Mouse (Mus musculus): ENCODE data around the gene Cdh24. TPM values are rescaled to one million over a fixed set of nuclear protein-coding genes. Genes with fewer than 3 reads are reported as not detected.
A peak's percentile ranks its signal among the peaks of the same experiment; 100 is the strongest.
"Not testable (repeated sequence)": the region's sequence is repeated elsewhere in the genome, so short reads cannot be mapped to it uniquely, and the experiment has no call there.

Cdh24 gene
- polyA plus RNA-seq, 1 experiment from 2014 or later, result 3.1 TPM

DNA sequence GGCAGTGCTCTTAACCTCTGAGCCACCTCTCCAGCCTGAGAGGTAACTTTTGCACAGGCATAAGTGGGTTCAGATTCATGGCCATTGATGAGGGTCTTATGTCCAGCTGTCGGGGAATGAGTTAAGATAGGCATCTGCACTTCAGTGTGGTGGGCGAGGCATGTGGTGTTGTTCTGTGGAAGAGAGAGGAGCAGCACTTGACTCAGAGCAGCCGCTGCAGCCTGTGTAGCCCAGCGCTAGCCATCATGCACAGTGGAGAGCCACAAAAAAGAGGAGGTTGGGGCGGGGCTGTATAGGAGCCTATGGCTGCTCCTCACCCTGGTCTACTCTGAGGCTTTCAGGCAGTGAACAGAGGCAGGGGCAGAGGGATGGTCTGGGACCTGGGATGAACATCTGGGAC, 13.1 kb downstream of the Cdh24 start:
- H3K27me3 ChIP-seq (replicated peaks), result no peaks in the 10 kb centered on the region
- no peak overlapping the region for H3K27ac ChIP-seq (ENCODE audit: poor library complexity, severe bottlenecking)
- H3K4me3 ChIP-seq, result no peak overlapping the region
- H3K4me1 ChIP-seq (replicated peaks), result no peaks in the 10 kb centered on the region
- H3K9ac ChIP-seq, result no peak overlapping the region
- H3K4me2 ChIP-seq, result no peak overlapping the region
- no peaks in the 10 kb centered on the region for H3K9me3 ChIP-seq (replicated peaks)
- peaks cover 27% of the 10 kb centered on the region for H3K36me3 ChIP-seq
- ATAC-seq (ENCODE audit: insufficient number of reproducible peaks, low FRiP score), result no peak; the same call in 1 of the 2 replicates
- whole genome bisulfite sequencing, result 68% methylated on average over 5 of the region's 5 CpGs

DNA sequence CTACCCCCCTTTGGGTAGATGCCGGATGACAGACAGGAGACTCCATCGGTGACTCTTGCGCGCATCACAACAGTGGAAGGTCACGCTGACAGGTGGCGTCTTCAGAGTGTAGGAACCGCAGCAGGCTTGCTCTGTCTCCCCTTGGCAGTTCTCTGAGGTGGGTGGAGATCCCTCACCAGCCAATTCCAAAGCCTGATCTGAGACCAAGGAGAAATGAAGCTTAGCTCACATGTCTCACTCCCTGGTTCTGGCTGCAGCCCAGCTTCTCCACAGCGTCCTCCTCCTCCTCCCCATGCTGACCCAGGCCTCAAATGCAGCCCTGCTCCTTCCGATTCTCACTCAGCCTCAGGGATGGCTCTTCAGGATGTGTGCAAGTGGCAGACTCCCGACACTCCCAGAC, 16.2 kb downstream of the Cdh24 start:
- H3K4me1 ChIP-seq (replicated peaks), result no peaks in the 10 kb centered on the region
- no peak overlapping the region for H3K9ac ChIP-seq
- H3K36me3 ChIP-seq, result no peaks in the 10 kb centered on the region
- no peaks in the 10 kb centered on the region for H3K27me3 ChIP-seq (replicated peaks)
- H3K9me3 ChIP-seq (replicated peaks), result no peaks in the 10 kb centered on the region
- H3K4me2 ChIP-seq, result no peak overlapping the region
- no peak overlapping the region for H3K4me3 ChIP-seq
- H3K27ac ChIP-seq (ENCODE audit: poor library complexity, severe bottlenecking), result no peak overlapping the region
- ATAC-seq (ENCODE audit: insufficient number of reproducible peaks, low FRiP score), result no peak
- WGBS, result 67% methylated on average over 10 of the region's 10 CpGs

DNA sequence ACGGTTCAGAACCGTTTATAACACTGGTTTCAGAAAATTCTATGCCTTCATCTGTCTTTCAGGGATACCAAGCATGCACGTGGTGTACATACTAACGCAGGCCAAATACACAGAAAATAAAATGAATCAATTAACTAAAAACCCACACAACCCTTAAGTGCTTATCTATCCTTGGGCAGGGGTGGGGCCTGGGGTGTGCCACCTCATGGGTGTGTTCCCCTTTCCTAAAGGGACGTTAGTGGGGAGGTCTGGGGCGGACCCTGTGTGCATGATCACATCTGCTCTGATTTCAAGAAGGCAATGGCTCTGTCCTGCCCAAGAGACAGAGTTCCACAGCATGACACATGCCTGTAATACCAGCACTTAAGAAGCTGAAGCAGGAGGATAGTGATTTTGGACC, 17.8 kb downstream of the Cdh24 start:
- Histone ChIP-seq H3K36me3 (no peaks in the 10 kb centered on the region), H3K9me3 (replicated peaks) (no peaks in the 10 kb centered on the region), H3K9ac (no peak overlapping the region), H3K27me3 (replicated peaks) (no peaks in the 10 kb centered on the region), H3K4me1 (replicated peaks) (no peaks in the 10 kb centered on the region), H3K27ac (ENCODE audit: poor library complexity, severe bottlenecking) (no peak overlapping the region), H3K4me3 (no peak overlapping the region), H3K4me2 (no peak overlapping the region)
- no peak for ATAC-seq (ENCODE audit: insufficient number of reproducible peaks, low FRiP score)
- WGBS, result 79% methylated on average over 6 of the region's 6 CpGs

DNA sequence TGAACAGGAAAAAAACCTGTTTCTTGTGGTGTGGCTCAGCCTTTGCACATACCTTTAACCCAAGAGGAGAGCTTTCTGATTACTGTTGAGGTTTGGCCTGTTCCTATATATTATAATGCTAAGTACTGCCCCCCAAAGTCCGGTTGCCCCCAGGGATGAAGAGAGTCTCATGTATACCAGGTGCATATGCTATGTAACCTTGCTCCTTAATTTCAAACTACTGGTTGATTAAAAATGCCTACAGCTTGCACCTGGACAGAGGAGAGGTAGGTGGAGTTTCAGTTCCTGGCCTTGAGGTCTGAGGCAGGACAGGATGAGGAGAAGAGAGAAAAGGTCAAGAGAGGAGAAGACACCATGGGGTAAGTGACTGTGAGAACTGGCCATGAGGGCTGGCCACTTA, 20.0 kb downstream of the Cdh24 start, which contains the start of gene Psmb11:
TSS of gene Psmb11 (plus strand) at position 301 of the 400 bp plus-strand sequence.
- H3K27me3 ChIP-seq (replicated peaks), result no peaks in the 10 kb centered on the region
- ATAC-seq (ENCODE audit: insufficient number of reproducible peaks, low FRiP score), result no peak
- WGBS, result 88% methylated on average over 1 of the region's 1 CpGs

DNA sequence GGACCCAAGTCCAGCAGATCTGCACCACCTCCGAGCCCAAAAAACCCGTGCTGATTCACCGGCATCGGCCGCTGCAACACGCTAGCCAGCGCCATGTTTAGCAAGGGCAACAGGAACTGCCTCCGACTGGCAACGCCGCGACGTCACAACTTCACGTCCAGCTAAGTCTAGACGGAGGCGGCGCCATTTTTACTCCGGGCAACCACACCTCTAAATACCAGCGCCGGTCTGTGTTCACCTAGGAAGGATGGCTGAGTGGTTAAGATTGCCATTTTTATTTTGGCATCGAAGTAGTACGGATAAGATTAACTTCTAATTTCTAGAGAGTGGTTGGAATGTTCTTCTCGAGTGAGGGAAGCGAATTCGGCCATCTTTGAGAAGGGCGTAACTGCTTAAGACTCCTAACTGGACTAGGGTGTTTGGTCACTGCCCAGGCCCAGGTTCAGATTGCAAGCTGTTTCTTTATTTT, 23.2 kb downstream of the Cdh24 start, which contains the start of gene Psmb5:
TSS of gene Psmb5 (minus strand) at position 126 of the 469 bp plus-strand sequence.
- peaks cover 12% of the 10 kb centered on the region for H3K4me1 ChIP-seq (replicated peaks)
- H3K36me3 ChIP-seq, result peaks cover 31% of the 10 kb centered on the region
- H3K27me3 ChIP-seq (replicated peaks), result no peaks in the 10 kb centered on the region
- H3K4me2 ChIP-seq, result peak within 1 kb of the TSS; percentile 85
- peak within 1 kb of the TSS; percentile 94 for H3K9ac ChIP-seq
- WGBS, result under 1% methylated on average over 25 of the region's 25 CpGs
- peak within 1 kb of the TSS; percentile 65; the same call in 1 of the 2 replicates for H3K27ac ChIP-seq (ENCODE audit: poor library complexity, severe bottlenecking)
- ATAC-seq (ENCODE audit: insufficient number of reproducible peaks, low FRiP score), result peak; percentile 87
- H3K4me3 ChIP-seq, result peak within 1 kb of the TSS; percentile 72
- H3K9me3 ChIP-seq (replicated peaks), result no peaks in the 10 kb centered on the region

More for the DNA sequence above, 20.0 kb downstream of the Cdh24 start, which contains the start of gene Psmb11:
- no peaks in the 10 kb centered on the region for H3K9me3 ChIP-seq (replicated peaks)
- H3K4me3 ChIP-seq, result no peak within 1 kb of the TSS
- H3K36me3 ChIP-seq, result peaks cover 5% of the 10 kb centered on the region
- no peak within 1 kb of the TSS for H3K27ac ChIP-seq (ENCODE audit: poor library complexity, severe bottlenecking)
- H3K4me2 ChIP-seq, result no peak within 1 kb of the TSS
- H3K4me1 ChIP-seq (replicated peaks), result peaks cover 12% of the 10 kb centered on the region
- no peak within 1 kb of the TSS for H3K9ac ChIP-seq

DNA sequence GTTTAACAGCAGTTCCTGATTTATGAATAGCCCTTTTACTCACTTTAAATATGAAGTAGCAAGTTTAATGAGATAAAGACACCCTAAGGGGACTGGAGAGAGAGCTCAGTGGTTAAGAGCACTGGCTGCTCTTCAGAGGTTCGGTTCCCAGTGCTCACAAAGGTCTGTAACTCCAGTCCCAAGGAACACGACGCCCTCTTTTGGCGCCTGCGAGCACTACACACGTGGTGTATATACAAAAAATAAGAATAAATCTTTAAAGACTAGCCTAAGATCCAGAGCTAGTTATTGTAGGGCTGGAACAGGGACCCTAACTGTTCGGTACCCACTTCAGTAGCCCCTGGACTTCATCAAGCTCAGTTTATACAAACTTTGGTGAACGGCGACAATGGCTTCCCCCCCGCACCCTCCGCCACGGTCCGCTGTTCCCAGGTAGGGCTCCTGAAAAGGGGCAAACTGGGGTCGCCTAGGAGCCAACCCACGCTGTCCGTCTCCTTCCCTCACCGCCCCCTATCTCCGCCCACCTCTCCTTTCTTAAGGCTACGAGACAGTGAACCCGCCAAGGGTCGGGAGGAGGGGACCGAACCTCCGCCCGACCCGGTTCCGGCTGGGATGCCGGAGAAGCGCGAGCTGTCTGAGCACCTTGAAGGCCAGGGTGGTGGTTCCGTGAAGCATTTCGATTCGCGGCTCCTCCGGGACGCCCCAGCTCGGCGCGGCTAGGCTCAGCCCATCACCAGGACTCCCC, 23.8 kb downstream of the Cdh24 start:
- 2% methylated on average over 38 of the region's 38 CpGs for WGBS
- Histone ChIP-seq H3K4me1 (replicated peaks) (peaks cover 12% of the 10 kb centered on the region), H3K36me3 (peaks cover 35% of the 10 kb centered on the region), H3K4me3 (peak overlapping the region; percentile 72), H3K27ac (ENCODE audit: poor library complexity, severe bottlenecking) (peak overlapping the region; percentile 65; the same call in 1 of the 2 replicates), H3K27me3 (replicated peaks) (no peaks in the 10 kb centered on the region), H3K9ac (peak overlapping the region; percentile 94), H3K4me2 (peak overlapping the region; percentile 85), H3K9me3 (replicated peaks) (no peaks in the 10 kb centered on the region)
- peak; percentile 45 for ATAC-seq (ENCODE audit: insufficient number of reproducible peaks, low FRiP score)

DNA sequence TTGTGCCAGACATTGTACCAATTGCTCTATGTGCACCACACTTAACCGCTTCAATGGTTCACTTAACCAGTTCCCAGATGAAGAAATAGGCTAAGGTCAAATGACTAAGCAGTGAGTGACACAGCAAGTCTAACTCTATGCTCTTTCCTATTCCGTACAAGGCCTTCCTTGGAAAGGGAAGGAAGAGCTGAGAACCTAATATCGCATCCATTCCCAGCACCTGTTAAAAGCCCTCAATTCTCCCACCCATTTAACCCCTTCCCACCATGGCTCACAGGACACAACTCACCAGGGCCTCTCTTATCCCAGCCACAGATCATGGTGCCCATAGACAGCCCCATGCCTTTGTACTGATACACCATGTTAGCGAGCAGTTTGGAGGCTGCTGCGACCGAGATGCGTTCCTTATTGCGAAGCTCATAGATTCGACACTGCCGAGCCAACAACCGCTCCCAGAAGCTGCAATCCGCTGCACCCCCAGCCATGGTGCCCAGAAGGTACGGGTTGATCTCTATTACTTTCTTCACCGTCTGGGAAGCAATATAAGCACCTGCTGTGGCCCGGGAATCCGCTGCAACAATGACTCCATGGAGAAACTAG, 24.8 kb downstream of the Cdh24 start:
- no peaks in the 10 kb centered on the region for H3K9me3 ChIP-seq (replicated peaks)
- ATAC-seq (ENCODE audit: insufficient number of reproducible peaks, low FRiP score), result no peak
- no peak overlapping the region for H3K9ac ChIP-seq
- H3K27ac ChIP-seq (ENCODE audit: poor library complexity, severe bottlenecking), result no peak overlapping the region
- H3K36me3 ChIP-seq, result peaks cover 40% of the 10 kb centered on the region
- H3K4me3 ChIP-seq, result no peak overlapping the region
- peak overlapping the region; percentile 85; the same call in 1 of the 2 replicates for H3K4me2 ChIP-seq
- H3K27me3 ChIP-seq (replicated peaks), result no peaks in the 10 kb centered on the region
- 91% methylated on average over 16 of the region's 16 CpGs for WGBS
- H3K4me1 ChIP-seq (replicated peaks), result peaks cover 12% of the 10 kb centered on the region

DNA sequence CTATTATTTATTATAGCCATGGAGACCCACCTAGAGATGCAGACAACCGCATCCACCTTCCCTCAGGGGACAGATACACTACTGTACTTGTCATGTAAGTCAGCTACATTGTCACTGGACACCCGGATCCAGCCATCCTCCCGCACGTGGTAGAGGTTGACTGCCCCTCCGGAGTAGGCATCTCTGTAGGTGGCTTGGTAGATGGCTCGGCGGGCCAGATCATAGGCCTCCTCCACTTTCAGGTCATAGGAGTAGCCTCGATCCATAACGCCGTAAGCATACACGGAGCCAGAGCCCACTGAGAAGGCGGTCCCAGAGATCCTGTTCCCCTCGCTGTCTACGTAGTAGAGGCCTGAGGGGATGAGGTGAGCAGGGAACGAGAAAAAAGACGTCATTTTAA, 27.0 kb downstream of the Cdh24 start:
- not testable (repeated sequence) for H3K27ac ChIP-seq (ENCODE audit: poor library complexity, severe bottlenecking); H3K27me3 ChIP-seq (replicated peaks); H3K4me2 ChIP-seq; H3K9me3 ChIP-seq (replicated peaks); ATAC-seq (ENCODE audit: insufficient number of reproducible peaks, low FRiP score); H3K4me3 ChIP-seq; H3K9ac ChIP-seq
- H3K36me3 ChIP-seq, result peaks cover 43% of the 10 kb centered on the region
- H3K4me1 ChIP-seq (replicated peaks), result peaks cover 12% of the 10 kb centered on the region
- 94% methylated on average over 16 of the region's 16 CpGs for WGBS

DNA sequence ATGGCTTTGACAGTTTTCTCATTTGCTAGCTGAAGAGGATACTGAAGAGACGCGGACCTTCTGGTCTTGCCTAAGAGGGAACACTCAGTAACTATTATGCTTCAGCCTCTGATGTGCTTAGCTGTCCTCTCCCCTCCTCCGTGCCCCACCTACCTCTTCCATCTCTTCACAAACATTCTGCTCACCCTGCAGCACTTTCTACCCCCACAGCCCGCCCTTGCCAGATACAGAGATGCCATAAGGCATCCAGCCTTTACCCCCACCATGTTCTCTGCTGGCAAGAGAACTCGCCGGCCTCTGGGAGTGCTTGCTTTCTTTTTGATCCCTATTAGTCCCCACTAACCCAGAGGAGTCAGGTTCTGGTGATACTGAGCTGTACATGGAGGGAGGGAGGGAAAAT, 30.5 kb downstream of the Cdh24 start:
- no peak overlapping the region for H3K9ac ChIP-seq
- 79% methylated on average over 6 of the region's 6 CpGs for WGBS
- H3K4me1 ChIP-seq (replicated peaks), result no peaks in the 10 kb centered on the region; the same call in 1 of the 2 replicates
- H3K4me3 ChIP-seq, result no peak overlapping the region
- ATAC-seq (ENCODE audit: insufficient number of reproducible peaks, low FRiP score), result no peak
- no peaks in the 10 kb centered on the region for H3K27me3 ChIP-seq (replicated peaks)
- H3K4me2 ChIP-seq, result no peak overlapping the region
- H3K27ac ChIP-seq (ENCODE audit: poor library complexity, severe bottlenecking), result no peak overlapping the region
- H3K9me3 ChIP-seq (replicated peaks), result no peaks in the 10 kb centered on the region
- H3K36me3 ChIP-seq, result peaks cover 34% of the 10 kb centered on the region

DNA sequence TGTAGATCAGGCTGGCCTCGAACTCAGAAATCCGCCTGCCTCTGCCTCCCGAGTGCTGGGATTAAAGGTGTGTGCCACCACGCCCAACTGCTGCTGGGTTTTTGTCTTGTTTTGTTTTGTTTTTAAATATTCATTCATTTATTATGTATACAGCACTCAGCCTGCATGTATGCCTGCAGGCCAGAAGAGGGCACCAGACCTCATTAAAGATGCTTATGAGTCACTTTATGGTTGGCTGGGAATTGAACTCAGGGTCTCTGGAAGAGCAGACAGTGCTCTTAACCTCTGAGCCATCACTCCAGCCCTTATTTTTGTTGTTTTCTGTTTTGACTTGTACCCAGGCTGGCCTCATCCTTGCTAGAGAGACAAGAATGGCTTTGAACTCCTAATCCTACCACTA, 31.2 kb downstream of the Cdh24 start:
- Histone ChIP-seq H3K27me3 (replicated peaks) (no peaks in the 10 kb centered on the region), H3K4me3 (no peak overlapping the region), H3K9ac (no peak overlapping the region), H3K36me3 (peaks cover 27% of the 10 kb centered on the region), H3K4me1 (replicated peaks) (no peaks in the 10 kb centered on the region), H3K9me3 (replicated peaks) (no peaks in the 10 kb centered on the region), H3K4me2 (no peak overlapping the region), H3K27ac (ENCODE audit: poor library complexity, severe bottlenecking) (no peak overlapping the region)
- ATAC-seq (ENCODE audit: insufficient number of reproducible peaks, low FRiP score), result no peak
- 87% methylated on average over 4 of the region's 4 CpGs for WGBS

DNA sequence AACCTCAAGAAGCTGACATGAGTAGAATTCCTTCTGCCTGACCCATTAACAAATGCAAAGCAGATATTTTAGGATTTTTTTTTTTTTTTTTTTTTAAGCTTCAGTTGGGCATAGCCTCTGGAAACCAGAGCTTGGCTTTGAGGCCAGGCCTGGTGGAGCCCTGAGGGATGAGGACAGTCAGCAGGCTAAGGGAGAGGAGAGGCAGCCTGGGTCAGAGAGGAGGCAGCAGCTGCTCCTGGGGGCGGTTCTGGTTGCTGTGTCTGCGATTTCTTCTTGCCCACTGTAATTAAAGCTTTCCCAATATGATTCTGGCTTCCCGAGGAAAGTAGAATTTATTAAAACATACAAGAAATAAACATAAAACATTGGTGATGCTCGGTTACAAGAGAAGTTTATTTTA, 31.9 kb downstream of the Cdh24 start:
- H3K4me2 ChIP-seq, result no peak overlapping the region
- 73% methylated on average over 4 of the region's 4 CpGs for WGBS
- no peaks in the 10 kb centered on the region for H3K9me3 ChIP-seq (replicated peaks)
- H3K27me3 ChIP-seq (replicated peaks), result no peaks in the 10 kb centered on the region
- no peak overlapping the region for H3K27ac ChIP-seq (ENCODE audit: poor library complexity, severe bottlenecking)
- H3K4me1 ChIP-seq (replicated peaks), result no peaks in the 10 kb centered on the region
- H3K9ac ChIP-seq, result no peak overlapping the region
- no peak for ATAC-seq (ENCODE audit: insufficient number of reproducible peaks, low FRiP score)
- peaks cover 20% of the 10 kb centered on the region for H3K36me3 ChIP-seq
- no peak overlapping the region for H3K4me3 ChIP-seq

All from heart, embryonic 12.5 days (tissue).